Mouse (Mus musculus) cerebellum, adult 2 months (tissue): ENCODE measurements around the gene Fyn.

Source experiments
- CTCF ChIP-seq: fragments of 200-500 bp; IDR thresholded peaks from 2 replicates; pipeline ENCODE4 v1.5.1; 2011; ENCODE audit warnings: low read depth, mild to moderate bottlenecking, control low read depth, low read length, moderate library complexity, borderline replicate concordance; ENCODE audit not compliant: insufficient read depth
- POLR2A ChIP-seq: fragments of 200-500 bp; IDR thresholded peaks from 2 replicates; pipeline ENCODE4 v1.6.1; 2011; ENCODE audit warnings: low read length, control low read depth, borderline replicate concordance; ENCODE audit not compliant: insufficient read depth

DNA sequence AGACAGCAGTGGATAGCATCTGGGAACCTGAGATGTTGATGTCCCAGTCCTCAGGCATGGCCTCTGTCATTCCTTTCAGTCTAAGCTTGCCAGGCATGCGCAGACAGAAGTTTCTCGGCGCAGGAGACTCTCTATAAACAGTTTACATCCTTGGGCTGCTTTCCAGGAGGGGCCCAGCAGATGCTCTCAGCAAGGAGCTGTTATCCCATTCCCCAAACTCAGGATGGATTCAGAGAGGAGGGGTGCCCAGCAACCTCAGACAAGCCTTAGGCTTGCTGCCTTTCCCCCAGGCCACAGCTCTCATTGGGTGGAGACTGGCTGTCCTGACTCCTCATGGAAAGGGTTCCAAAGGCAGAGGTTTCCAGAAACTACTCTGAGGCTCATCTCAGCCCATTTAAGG, 242.6 kb downstream of the Fyn start:
- TF ChIP-seq CTCF (no peak), POLR2A (no peak)
